Mouse (Mus musculus) midbrain, embryonic 16.5 days (tissue): ENCODE data around the gene Ccnj. TPM values are rescaled to one million over a fixed set of nuclear protein-coding genes. Genes with fewer than 3 reads are reported as not detected.

Experiments used
- ATAC-seq: fragments of 200-750 bp; cut with Nextera tagmentation; 2 replicates; pipeline ENCODE4 v1.8.0; 2017; ENCODE audit warnings: moderate TSS enrichment
- H3K27ac ChIP-seq: fragments of 300-500 bp; sonication (generic); 2 replicates; pipeline ENCODE4 v1.5.1; 2014; ENCODE audit warnings: mild to moderate bottlenecking, low read length, mixed read lengths
- H3K27me3 ChIP-seq: fragments of 300-500 bp; sonication (generic); 2 replicates; pipeline ENCODE4 v1.6.1; 2014; ENCODE audit warnings: low read depth, low read length, mixed read lengths; ENCODE audit not compliant: control insufficient read depth, insufficient read depth
- H3K36me3 ChIP-seq: fragments of 300-500 bp; sonication (generic); 2 replicates; pipeline ENCODE4 v1.6.1; 2014; ENCODE audit warnings: mild to moderate bottlenecking, low read length, moderate library complexity, mixed read lengths; ENCODE audit not compliant: control insufficient read depth, insufficient read depth
- H3K4me1 ChIP-seq: fragments of 300-500 bp; sonication (generic); 2 replicates; pipeline ENCODE4 v1.6.1; 2014; ENCODE audit warnings: mild to moderate bottlenecking, low read length, mixed read lengths; ENCODE audit not compliant: control insufficient read depth, insufficient read depth
- H3K4me2 ChIP-seq: fragments of 300-500 bp; sonication (generic); 2 replicates; pipeline ENCODE4 v1.6.1; 2014; ENCODE audit warnings: mild to moderate bottlenecking, low read length, mixed read lengths
- H3K4me3 ChIP-seq: fragments of 300-500 bp; sonication (generic); 2 replicates; pipeline ENCODE4 v1.5.1; 2014; ENCODE audit warnings: low read depth, mild to moderate bottlenecking, low read length, moderate library complexity, mixed read lengths
- H3K9ac ChIP-seq: fragments of 300-500 bp; sonication (generic); 2 replicates; pipeline ENCODE4 v1.6.1; 2014; ENCODE audit warnings: low read depth, low read length, mixed read lengths
- H3K9me3 ChIP-seq: fragments of 300-500 bp; sonication (generic); replicated peaks from 2 replicates; pipeline ENCODE4 v1.6.1; 2014; ENCODE audit warnings: mild to moderate bottlenecking, low read length, mixed read lengths; ENCODE audit not compliant: control insufficient read depth, poor library complexity, severe bottlenecking
- WGBS: fragments of 180-500 bp; shearing (Covaris S2); extraction: QIAGEN DNeasy Blood & Tissue Kit; methylation state at CpG from one replicate; pipeline ENCODE4 v1.1.7; 2014; 5-methylcytosine and 5-hydroxymethylcytosine counted together
- polyA plus RNA-seq: library from polyadenylated mRNA; unstranded; fragments of >200 nt; fragmentation: Nextera tagmentation; extraction: Ambion mirVana; gene quantifications from 2 replicates; pipeline ENCODE4 v1.2.1, GENCODE M21; 2015

Ccnj gene
- polyA plus RNA-seq, 1 experiment from 2014 or later: 16.7 TPM

DNA sequence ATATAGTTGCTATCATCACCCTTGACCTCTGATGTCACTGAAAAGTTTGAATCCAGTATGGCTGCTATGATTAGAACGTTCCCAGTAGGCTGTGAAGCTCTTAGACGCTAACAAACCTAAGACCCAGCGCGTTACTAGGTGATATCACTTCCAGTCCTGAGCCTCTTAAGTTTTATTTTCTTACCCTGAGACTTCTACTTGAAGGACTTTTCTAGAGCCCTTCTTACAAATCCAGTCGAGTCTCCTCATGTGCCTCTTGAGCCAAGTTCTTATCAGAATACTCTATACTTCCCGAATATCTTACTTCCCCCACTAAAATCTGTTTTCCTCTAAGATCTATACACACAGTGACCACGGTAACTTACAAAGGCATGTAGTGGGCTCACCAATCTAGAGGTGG lies 7.1 kb downstream of the Ccnj start:
- Histone ChIP-seq H3K4me1 (peaks cover 24% of the 10 kb centered on the region), H3K9me3 (no peaks in the 10 kb centered on the region), H3K4me2 (no peak overlapping the region), H3K27me3 (no peaks in the 10 kb centered on the region), H3K27ac (no peak overlapping the region), H3K36me3 (peaks cover 30% of the 10 kb centered on the region), H3K4me3 (no peak overlapping the region), H3K9ac (no peak overlapping the region)
- WGBS: 96% methylated on average over 7 of the region's 7 CpGs
- no peak for ATAC-seq

DNA sequence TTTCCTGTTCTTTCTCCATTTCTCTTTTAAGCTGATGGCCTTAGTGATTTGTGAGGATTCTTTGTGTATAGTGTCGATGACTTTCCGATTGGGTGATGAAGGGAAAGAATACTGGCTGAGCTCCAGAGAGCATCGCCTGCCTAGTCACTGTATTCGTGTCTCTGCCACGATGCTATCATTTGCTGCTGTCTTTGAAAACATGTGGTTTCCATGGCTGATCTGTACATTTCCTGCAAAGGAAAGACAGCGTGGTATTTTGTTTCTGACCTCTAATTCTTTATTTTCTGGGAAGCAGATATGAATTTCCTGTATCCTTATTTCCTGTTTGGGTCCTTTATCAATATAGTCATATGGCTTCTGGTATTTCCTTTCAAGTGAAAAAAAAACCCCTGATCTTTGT lies 9.2 kb downstream of the Ccnj start:
- no peak overlapping the region for H3K9ac ChIP-seq
- no peaks in the 10 kb centered on the region for H3K27me3 ChIP-seq
- H3K27ac ChIP-seq: no peak overlapping the region
- peaks cover 4% of the 10 kb centered on the region for H3K4me1 ChIP-seq
- 87% methylated on average over 6 of the region's 6 CpGs for WGBS
- H3K9me3 ChIP-seq: no peaks in the 10 kb centered on the region
- H3K36me3 ChIP-seq: peaks cover 44% of the 10 kb centered on the region
- no peak overlapping the region for H3K4me3 ChIP-seq
- ATAC-seq: no peak
- no peak overlapping the region for H3K4me2 ChIP-seq

DNA sequence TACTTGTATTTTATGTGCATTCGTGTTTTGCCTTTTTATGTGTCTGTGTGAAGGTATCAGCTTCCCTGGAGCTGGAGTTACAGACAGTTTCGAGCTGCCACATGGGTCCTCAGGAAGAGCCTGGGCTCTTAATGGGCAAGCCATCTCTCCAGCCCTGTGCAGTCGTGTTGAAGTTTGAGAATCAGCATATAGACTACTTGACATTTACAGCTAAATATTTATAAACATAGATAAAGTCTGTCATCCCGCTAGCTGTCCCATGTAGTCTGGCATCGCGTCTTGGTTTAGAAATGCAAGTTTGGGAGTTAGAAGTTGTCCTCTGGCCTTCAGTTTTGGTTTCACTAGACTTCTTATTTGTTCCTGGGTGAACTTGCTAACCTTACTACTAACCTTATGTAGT lies 10.0 kb downstream of the Ccnj start:
- Histone ChIP-seq H3K9ac (no peak overlapping the region), H3K27ac (no peak overlapping the region), H3K4me3 (no peak overlapping the region), H3K36me3 (peaks cover 52% of the 10 kb centered on the region), H3K4me1 (no peaks in the 10 kb centered on the region), H3K27me3 (no peaks in the 10 kb centered on the region), H3K4me2 (no peak overlapping the region), H3K9me3 (no peaks in the 10 kb centered on the region)
- no peak for ATAC-seq
- 93% methylated on average over 6 of the region's 6 CpGs for WGBS

DNA sequence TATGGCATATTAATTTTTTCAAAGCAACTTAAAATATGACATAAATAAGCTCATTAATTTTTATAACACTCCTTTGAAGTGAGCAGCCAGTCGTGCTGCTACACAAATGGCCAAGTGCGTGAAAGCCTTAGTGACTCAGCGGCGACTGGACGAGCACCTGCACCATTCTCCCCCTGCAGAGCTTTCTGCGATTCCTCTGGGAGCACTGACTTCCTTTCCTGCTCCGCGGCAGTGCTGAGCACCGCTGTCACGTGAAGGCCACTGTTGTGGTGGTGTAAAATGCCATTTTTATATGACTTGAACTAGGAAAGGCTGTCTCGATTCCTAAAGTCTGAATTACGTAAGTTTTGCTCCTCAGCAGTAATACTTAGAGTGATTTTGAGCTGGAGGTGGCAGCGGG lies 10.5 kb downstream of the Ccnj start:
- no peaks in the 10 kb centered on the region for H3K9me3 ChIP-seq
- H3K27me3 ChIP-seq: no peaks in the 10 kb centered on the region
- H3K9ac ChIP-seq: no peak overlapping the region
- peaks cover 56% of the 10 kb centered on the region for H3K36me3 ChIP-seq
- WGBS: 78% methylated on average over 13 of the region's 13 CpGs
- no peak overlapping the region for H3K4me2 ChIP-seq
- H3K27ac ChIP-seq: no peak overlapping the region
- no peaks in the 10 kb centered on the region for H3K4me1 ChIP-seq
- H3K4me3 ChIP-seq: no peak overlapping the region
- no peak for ATAC-seq

DNA sequence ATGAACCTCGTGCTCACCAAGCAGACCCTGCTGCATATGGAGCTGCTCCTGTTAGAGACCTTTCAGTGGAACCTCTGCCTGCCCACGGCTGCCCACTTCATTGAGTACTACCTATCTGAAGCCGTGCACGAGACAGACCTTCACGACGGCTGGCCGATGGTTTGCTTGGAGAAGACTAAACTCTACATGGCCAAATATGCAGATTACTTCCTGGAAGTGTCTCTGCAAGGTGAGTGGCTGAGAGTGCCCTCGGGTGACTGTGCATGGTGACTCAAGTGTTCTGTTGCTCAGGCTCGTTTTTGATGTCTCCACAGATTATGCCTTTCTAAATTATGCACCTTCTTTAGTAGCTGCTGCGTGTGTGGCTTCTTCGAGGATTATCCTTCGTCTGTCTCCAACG lies 13.7 kb downstream of the Ccnj start:
- H3K4me2 ChIP-seq: no peak overlapping the region
- no peak for ATAC-seq
- no peaks in the 10 kb centered on the region for H3K4me1 ChIP-seq
- 88% methylated on average over 13 of the region's 13 CpGs for WGBS
- no peaks in the 10 kb centered on the region for H3K27me3 ChIP-seq
- peaks cover 55% of the 10 kb centered on the region for H3K36me3 ChIP-seq
- no peak overlapping the region for H3K9ac ChIP-seq
- no peak overlapping the region for H3K4me3 ChIP-seq
- no peak overlapping the region for H3K27ac ChIP-seq
- H3K9me3 ChIP-seq: no peaks in the 10 kb centered on the region

DNA sequence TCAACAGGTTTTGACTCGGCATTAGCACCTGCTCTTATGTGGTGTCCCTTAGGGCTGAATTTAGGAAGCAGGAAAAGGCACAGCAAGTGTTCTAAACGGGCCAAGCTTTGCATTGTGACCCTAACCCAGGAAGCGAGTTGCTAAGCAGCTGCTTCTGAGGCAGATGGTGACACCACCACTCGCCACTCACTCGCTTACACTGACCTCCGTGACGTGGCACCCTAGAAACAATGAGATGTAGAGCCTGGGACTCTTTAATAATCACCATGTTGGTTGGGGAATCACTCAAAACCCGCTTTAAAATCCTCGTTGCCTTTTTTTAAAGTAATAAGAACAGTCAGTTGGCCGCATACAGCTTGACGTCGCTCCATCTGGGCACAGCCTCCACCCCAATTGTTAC lies 18.3 kb downstream of the Ccnj start:
- Histone ChIP-seq H3K27ac (no peak overlapping the region), H3K9me3 (no peaks in the 10 kb centered on the region), H3K4me3 (no peak overlapping the region), H3K4me2 (no peak overlapping the region), H3K27me3 (no peaks in the 10 kb centered on the region), H3K9ac (no peak overlapping the region), H3K4me1 (no peaks in the 10 kb centered on the region), H3K36me3 (peaks cover 40% of the 10 kb centered on the region)
- ATAC-seq: no peak
- WGBS: 72% methylated on average over 12 of the region's 12 CpGs

DNA sequence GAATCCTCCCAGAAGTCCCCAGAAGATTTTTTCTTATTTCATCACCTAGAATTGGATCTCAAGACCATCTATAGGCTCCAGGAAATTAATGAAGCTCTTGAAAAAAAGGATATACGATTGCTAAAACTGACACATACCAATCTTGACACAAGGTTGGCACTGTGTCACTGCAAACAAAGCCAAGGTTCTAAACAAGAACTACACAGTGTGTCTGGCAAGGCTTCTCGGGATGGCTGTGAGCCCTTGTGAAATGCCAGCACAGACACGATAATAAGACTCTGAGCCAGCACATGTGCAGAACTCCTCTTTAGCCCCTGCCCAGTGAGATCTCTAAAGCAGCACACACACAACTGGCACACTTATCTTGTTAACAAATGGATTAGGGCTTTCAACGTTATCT lies 28.5 kb downstream of the Ccnj start:
- Histone ChIP-seq H3K27ac (no peak overlapping the region), H3K4me3 (no peak overlapping the region), H3K9me3 (no peaks in the 10 kb centered on the region), H3K4me2 (no peak overlapping the region), H3K36me3 (no peaks in the 10 kb centered on the region), H3K4me1 (no peaks in the 10 kb centered on the region), H3K9ac (no peak overlapping the region), H3K27me3 (no peaks in the 10 kb centered on the region; the same call in none of the 2 replicates)
- no peak for ATAC-seq
- 65% methylated on average over 4 of the region's 4 CpGs for WGBS

DNA sequence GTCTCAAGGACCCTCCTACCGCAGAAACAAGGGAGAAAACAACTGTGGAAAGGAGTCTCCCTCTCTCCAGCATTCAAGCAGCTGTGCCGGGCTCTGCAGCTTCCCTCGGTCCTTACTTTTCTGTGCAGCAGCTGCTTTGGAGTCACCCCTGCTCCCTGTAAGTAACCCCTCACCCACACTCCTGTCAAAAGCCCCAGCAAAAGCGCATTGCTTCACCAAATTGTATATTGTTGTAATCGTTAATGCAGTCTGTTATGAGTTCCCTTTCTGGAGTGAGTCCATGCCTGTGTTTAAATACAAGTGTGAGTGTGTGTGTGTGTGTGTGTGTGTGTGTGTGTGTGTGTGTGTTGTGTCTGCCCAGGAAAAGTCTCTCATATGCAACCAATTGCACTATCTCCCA lies 37.2 kb downstream of the Ccnj start:
- H3K27ac ChIP-seq: no peak overlapping the region
- H3K4me2 ChIP-seq: no peak overlapping the region
- H3K9me3 ChIP-seq: no peaks in the 10 kb centered on the region
- H3K36me3 ChIP-seq: no peaks in the 10 kb centered on the region
- H3K4me1 ChIP-seq: no peaks in the 10 kb centered on the region
- no peak overlapping the region for H3K9ac ChIP-seq
- 39% methylated on average over 5 of the region's 5 CpGs for WGBS
- no peak overlapping the region for H3K4me3 ChIP-seq
- H3K27me3 ChIP-seq: peaks cover 21% of the 10 kb centered on the region
- no peak for ATAC-seq

DNA sequence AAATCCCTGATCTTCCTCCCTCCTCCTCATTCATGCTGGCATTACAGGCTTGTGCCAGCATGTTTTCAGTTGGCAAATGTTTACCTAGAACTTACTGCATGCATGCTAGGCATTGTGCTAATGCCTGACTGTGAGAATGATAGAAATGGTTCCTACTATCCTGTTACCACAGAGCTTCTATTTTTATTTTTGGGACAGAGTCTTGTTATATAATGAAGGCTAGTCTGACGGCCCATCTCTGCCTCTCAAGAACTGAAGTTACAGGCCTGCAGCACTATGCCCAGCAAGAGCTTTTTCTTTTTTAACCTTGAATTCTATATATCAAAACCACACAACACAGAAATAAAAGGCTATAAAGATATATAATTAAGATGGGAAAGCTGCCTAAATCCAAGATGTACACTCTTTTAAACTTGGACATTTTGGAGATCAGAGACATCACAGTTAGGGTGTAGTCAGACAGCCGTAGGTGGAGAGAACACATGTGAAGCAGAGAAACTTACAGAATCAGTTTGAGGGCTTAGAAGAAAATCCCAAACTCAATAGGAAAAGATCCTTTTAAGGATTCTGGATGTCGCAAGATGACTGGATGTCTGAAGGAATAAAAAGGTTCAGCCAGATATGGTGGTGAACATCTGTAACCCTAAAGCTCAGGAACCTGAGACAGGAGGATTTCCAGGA lies 38.5 kb downstream of the Ccnj start:
- H3K36me3 ChIP-seq: no peaks in the 10 kb centered on the region
- peaks cover 2% of the 10 kb centered on the region; the same call in 1 of the 2 replicates for H3K4me1 ChIP-seq
- ATAC-seq: no peak
- peaks cover 24% of the 10 kb centered on the region for H3K27me3 ChIP-seq
- 92% methylated on average over 3 of the region's 3 CpGs for WGBS
- no peak overlapping the region for H3K27ac ChIP-seq
- no peak overlapping the region for H3K4me3 ChIP-seq
- H3K9me3 ChIP-seq: no peaks in the 10 kb centered on the region
- no peak overlapping the region for H3K9ac ChIP-seq
- H3K4me2 ChIP-seq: no peak overlapping the region
